Mouse (Mus musculus): ENCODE results near the gene Smg5.

Smg5 gene

DNA sequence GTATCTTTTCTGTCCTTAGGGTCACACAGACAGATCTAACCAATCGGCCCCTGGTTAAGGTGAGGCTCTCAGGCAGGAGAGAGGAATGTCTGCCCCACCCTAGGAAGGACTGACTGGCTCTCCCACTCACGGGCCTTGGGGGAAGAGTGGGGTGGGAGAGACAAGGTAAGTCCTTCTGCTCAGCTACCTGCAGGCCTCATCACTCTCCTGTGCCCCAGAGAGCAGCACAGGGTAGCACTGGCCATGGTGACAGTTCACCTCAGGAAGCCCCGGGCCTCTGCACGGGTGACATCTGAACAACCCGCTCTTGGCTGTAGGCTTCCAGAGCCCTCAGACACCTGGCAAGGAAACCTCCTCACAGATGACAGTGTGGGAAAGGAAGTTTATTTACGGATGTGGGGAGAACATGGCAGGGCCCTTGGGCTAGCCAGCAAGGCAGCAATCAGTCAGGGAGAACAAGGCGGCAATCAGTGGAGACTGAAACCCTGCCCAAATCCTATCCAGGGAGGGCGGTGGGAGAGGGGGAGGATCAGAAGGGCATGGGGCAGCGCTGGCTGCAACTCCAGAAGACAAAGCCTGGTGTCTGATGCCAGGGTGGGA, 57.8 kb downstream of the Smg5 start:
- DNase-seq (ENCODE audit: low spot score in 2 of 2): no peak

DNA sequence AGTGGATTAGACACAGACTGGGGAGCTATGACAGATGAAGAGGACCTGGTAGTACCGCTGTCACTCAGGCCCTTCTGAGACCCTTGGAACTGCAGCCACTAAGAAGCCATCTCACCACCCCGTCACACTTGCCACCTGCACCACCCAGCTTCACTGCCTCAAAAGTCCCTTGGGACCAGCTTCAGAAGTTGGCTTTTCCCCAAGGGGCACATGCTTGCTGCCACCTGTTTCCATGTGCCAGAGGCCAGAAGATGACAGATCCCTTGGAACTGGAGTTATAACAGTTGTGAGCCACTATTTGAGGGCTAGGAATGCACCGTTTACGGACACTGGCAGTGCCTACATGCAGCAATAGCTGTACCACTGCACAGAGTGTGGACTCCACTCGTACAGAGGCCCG, 59.2 kb downstream of the Smg5 start:
- no peak for DNase-seq (ENCODE audit: low spot score in 2 of 2)

DNA sequence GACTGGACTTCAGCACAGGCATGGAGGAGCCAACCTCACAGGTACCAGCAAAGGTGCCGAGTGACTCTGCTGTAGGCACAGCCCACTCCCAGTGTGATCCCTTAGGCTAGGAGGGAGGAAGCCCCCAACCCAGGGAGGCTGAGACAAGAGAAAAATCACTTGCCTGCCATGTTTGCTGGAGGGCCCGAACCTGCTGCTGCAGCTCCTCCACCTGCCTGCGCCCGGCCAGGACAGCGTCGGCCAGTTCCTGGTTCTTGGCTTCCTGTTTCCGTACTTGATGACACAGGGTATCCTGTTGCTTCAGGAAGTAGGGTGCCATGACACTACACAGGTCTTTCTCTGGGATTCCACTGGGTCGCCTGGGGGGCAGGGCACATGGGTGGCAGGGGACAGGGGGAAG, 59.7 kb downstream of the Smg5 start:
- no peak for DNase-seq (ENCODE audit: low spot score in 2 of 2)

GRCm38 (mm10) chr3:88398666-88399065, 62.6 kb downstream of the Smg5 start:
- no peak for DNase-seq (ENCODE audit: low spot score in 2 of 2)

DNA sequence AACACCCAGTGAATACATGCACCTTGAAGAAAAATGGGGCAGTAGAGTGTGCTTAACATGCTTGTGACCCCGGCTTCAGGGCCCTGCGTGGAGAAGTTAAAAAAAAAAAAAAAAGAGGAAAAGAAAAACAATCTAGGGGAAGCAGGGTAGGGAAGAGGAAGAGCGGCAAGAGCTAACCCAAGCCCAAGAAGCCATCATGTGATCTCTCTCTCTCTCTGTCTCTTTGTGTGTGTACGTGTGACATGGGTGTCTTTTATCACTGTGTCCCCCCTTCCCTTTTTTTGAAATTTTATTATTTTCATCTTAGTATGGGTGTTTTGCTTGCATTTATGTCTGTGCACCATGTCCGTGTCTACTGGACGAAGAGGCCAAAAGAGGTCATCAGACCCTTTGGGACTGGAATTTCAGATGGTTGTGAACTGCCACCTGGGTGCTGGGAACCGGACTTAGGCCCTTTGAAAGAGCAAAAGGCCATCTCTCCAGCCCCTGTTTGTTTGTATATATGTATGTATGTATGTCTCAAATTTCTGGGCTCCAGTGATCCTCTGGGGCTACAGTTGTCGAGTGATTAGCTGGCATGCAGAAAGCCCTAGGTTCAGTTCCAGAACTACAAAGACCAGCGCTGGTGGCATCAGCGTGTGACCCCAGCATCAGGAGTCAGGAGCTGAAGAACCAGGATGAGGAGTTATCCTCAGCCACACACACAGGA, 67.6 kb downstream of the Smg5 start:
- no peak for DNase-seq (ENCODE audit: low spot score in 2 of 2)

- DNase-seq (ENCODE audit: low spot score in 2 of 2): peak; percentile 41 to 54
Measured at GRCm38 (mm10) chr3:88407090-88407489, 71.0 kb downstream of the Smg5 start.

DNA sequence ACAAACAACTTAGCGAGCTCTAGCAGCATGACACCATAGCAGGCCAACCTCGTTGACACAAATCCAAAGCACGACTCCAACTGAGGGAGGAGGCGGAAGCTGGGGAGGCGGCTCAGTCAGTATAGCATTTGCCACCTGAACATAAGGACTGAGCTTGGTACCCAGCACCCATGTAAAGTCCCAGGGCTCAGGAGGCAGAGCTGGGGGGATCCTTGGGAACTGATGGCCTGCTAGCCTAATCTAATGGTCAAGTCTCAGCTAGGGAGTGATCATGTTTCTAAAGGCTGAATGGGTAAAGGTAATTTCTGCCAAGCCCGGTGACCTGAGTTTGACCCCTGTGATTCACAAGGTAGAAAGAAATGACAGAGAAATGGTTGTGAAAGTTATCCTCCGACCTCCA, 71.5 kb downstream of the Smg5 start:
- DNase-seq (ENCODE audit: low spot score in 2 of 2): no peak

GRCm38 (mm10) chr3:88408953-88409352, 72.9 kb downstream of the Smg5 start:
- DNase-seq (ENCODE audit: low spot score in 2 of 2): no peak

GRCm38 (mm10) chr3:88409741-88410644, 73.9 kb downstream of the Smg5 start, which contains the start of gene Pmf1:
Pmf1 (minus strand) TSS chr3:88410331.
- DNase-seq (ENCODE audit: low spot score in 2 of 2): peak; percentile 85 to 86

GRCm38 (mm10) chr3:88410645-88411031, 74.6 kb downstream of the Smg5 start:
- no peak for DNase-seq (ENCODE audit: low spot score in 2 of 2)

DNA sequence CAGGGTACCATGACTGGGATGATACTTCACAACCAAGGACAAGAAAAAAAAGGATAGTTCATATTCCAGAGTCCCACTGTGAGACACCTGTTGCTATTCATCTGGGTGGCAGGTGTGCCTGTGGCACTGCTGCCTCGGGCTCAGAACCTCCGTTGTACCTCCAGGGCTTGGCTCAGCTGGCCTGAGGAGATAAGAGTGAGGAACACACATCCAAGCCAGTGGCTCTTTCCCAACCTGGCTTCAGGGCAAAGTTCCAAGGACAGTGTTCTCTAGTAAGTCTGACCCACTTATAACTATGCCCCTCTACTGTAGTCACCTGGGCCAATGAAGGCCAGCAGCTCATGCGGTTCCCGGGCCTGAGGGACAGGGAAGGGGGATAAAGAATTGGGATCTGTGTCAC, 75.6 kb downstream of the Smg5 start:
- no peak for DNase-seq (ENCODE audit: low spot score in 2 of 2)
